Mouse (Mus musculus) liver, embryonic 13.5 days (tissue): ENCODE data around the gene Itga9. TPM values are rescaled to one million over a fixed set of nuclear protein-coding genes. Genes with fewer than 3 reads are reported as not detected.

Source experiments
- ATAC-seq: fragments of 200-750 bp; cut with Nextera tagmentation; 2 replicates; pipeline ENCODE4 v1.8.0; 2017; ENCODE audit warnings: low read depth, mild to moderate bottlenecking, moderate number of reproducible peaks, moderate library complexity
- DNase-seq: peaks from one replicate; pipeline ENCODE4 v3.0.0; 2022
- H3K27ac ChIP-seq: fragments of 300-500 bp; sonication (generic); 2 replicates; pipeline ENCODE4 v1.5.1; 2015; ENCODE audit warnings: moderate library complexity, mild to moderate bottlenecking, inconsistent platforms
- H3K27me3 ChIP-seq: fragments of 300-500 bp; sonication (generic); 2 replicates; pipeline ENCODE4 v1.6.1; 2015; ENCODE audit warnings: mild to moderate bottlenecking, inconsistent platforms
- H3K36me3 ChIP-seq: fragments of 300-500 bp; sonication (generic); 2 replicates; pipeline ENCODE4 v1.6.1; 2015; ENCODE audit warnings: mild to moderate bottlenecking, inconsistent platforms
- H3K4me1 ChIP-seq: fragments of 300-500 bp; sonication (generic); replicated peaks from 2 replicates; pipeline ENCODE4 v1.6.1; 2015; ENCODE audit warnings: inconsistent platforms
- H3K4me2 ChIP-seq: fragments of 300-500 bp; sonication (generic); 2 replicates; pipeline ENCODE4 v1.6.1; 2015; ENCODE audit warnings: inconsistent platforms, mild to moderate bottlenecking, moderate library complexity
- H3K4me3 ChIP-seq: fragments of 300-500 bp; sonication (generic); replicated peaks from 2 replicates; pipeline ENCODE4 v1.5.1; 2015; ENCODE audit warnings: mild to moderate bottlenecking, inconsistent platforms
- H3K9ac ChIP-seq: fragments of 300-500 bp; sonication (generic); 2 replicates; pipeline ENCODE4 v1.6.1; 2015; ENCODE audit warnings: mild to moderate bottlenecking, inconsistent platforms
- H3K9me3 ChIP-seq: fragments of 300-500 bp; sonication (generic); replicated peaks from 2 replicates; pipeline ENCODE4 v1.6.1; 2016; ENCODE audit warnings: inconsistent platforms
- WGBS: fragments of 180-500 bp; shearing (Covaris S2); methylation state at CpG from one replicate; pipeline ENCODE4 v1.1.7; 2015; ENCODE audit not compliant: insufficient replicate concordance; 5-methylcytosine and 5-hydroxymethylcytosine counted together
- polyA plus RNA-seq: library from polyadenylated mRNA; unstranded; fragments of >200 nt; fragmentation: Nextera tagmentation; extraction: Ambion mirVana; gene quantifications from 2 replicates; pipeline ENCODE4 v1.2.1, GENCODE M21; 2015

Itga9 gene
- polyA plus RNA-seq, 1 experiment from 2014 or later: 2.2 TPM

- Histone ChIP-seq H3K4me2 (no peak overlapping the region), H3K9me3 (no peaks in the 10 kb centered on the region), H3K4me1 (no peaks in the 10 kb centered on the region), H3K36me3 (no peaks in the 10 kb centered on the region), H3K9ac (no peak overlapping the region), H3K27me3 (no peaks in the 10 kb centered on the region), H3K27ac (no peak overlapping the region), H3K4me3 (no peak overlapping the region)
- WGBS: 47% methylated on average over 4 of the region's 4 CpGs
- ATAC-seq (no peak), DNase-seq (no peak)
Observed at GRCm38 (mm10) chr9:118784621-118785020, 178.1 kb downstream of the Itga9 start.

GRCm38 (mm10) chr9:118785816-118786215 lies 179.3 kb downstream of the Itga9 start:
- Histone ChIP-seq H3K4me1 (no peaks in the 10 kb centered on the region), H3K27me3 (no peaks in the 10 kb centered on the region), H3K4me2 (no peak overlapping the region), H3K9me3 (no peaks in the 10 kb centered on the region), H3K27ac (no peak overlapping the region), H3K4me3 (no peak overlapping the region), H3K36me3 (no peaks in the 10 kb centered on the region), H3K9ac (no peak overlapping the region)
- ATAC-seq: no peak
- 55% methylated on average over 6 of the region's 6 CpGs for WGBS
- DNase-seq: no peak

GRCm38 (mm10) chr9:118788869-118789281 lies 182.4 kb downstream of the Itga9 start:
- no peak for ATAC-seq
- H3K27ac ChIP-seq: no peak overlapping the region
- WGBS: 62% methylated on average over 10 of the region's 10 CpGs
- H3K9me3 ChIP-seq: no peaks in the 10 kb centered on the region
- no peak for DNase-seq
- H3K36me3 ChIP-seq: no peaks in the 10 kb centered on the region
- H3K9ac ChIP-seq: no peak overlapping the region
- no peak overlapping the region for H3K4me2 ChIP-seq
- no peak overlapping the region for H3K4me3 ChIP-seq
- 0 out of 2 replicates have a peak, but pooled peaks cover 3% of the 10 kb centered on the region for H3K4me1 ChIP-seq
- no peaks in the 10 kb centered on the region for H3K27me3 ChIP-seq

GRCm38 (mm10) chr9:118791231-118791630 lies 184.7 kb downstream of the Itga9 start:
- 0 out of 2 replicates have a peak, but pooled peaks cover 3% of the 10 kb centered on the region for H3K4me1 ChIP-seq
- ATAC-seq: no peak
- H3K9ac ChIP-seq: no peak overlapping the region
- 61% methylated on average over 3 of the region's 3 CpGs for WGBS
- DNase-seq: no peak
- H3K9me3 ChIP-seq: no peaks in the 10 kb centered on the region
- H3K27me3 ChIP-seq: no peaks in the 10 kb centered on the region
- H3K4me3 ChIP-seq: no peak overlapping the region
- no peaks in the 10 kb centered on the region for H3K36me3 ChIP-seq
- H3K27ac ChIP-seq: no peak overlapping the region
- no peak overlapping the region for H3K4me2 ChIP-seq

- DNase-seq (no peak), ATAC-seq (no peak)
- no peaks in the 10 kb centered on the region for H3K27me3 ChIP-seq
- H3K9ac ChIP-seq: no peak overlapping the region
- H3K4me1 ChIP-seq: 0 out of 2 replicates have a peak, but pooled peaks cover 3% of the 10 kb centered on the region
- H3K27ac ChIP-seq: no peak overlapping the region
- no peak overlapping the region for H3K4me3 ChIP-seq
- no peaks in the 10 kb centered on the region for H3K36me3 ChIP-seq
- no peaks in the 10 kb centered on the region for H3K9me3 ChIP-seq
- 77% methylated on average over 15 of the region's 21 CpGs for WGBS
- no peak overlapping the region for H3K4me2 ChIP-seq
Observed at GRCm38 (mm10) chr9:118793151-118793785, 186.8 kb downstream of the Itga9 start.

- Histone ChIP-seq H3K4me1 (0 out of 2 replicates have a peak, but pooled peaks cover 3% of the 10 kb centered on the region), H3K36me3 (no peaks in the 10 kb centered on the region), H3K27me3 (no peaks in the 10 kb centered on the region), H3K9ac (no peak overlapping the region), H3K4me2 (no peak overlapping the region), H3K9me3 (no peaks in the 10 kb centered on the region), H3K4me3 (no peak overlapping the region), H3K27ac (no peak overlapping the region)
- WGBS: 63% methylated on average over 2 of the region's 2 CpGs
- DNase-seq: no peak
- no peak for ATAC-seq
Observed at GRCm38 (mm10) chr9:118794668-118795067, 188.2 kb downstream of the Itga9 start.

GRCm38 (mm10) chr9:118795304-118795703 lies 188.8 kb downstream of the Itga9 start:
- Histone ChIP-seq H3K27me3 (no peaks in the 10 kb centered on the region), H3K9me3 (no peaks in the 10 kb centered on the region), H3K27ac (no peak overlapping the region), H3K4me1 (0 out of 2 replicates have a peak, but pooled peaks cover 3% of the 10 kb centered on the region), H3K4me2 (no peak overlapping the region), H3K4me3 (no peak overlapping the region), H3K36me3 (no peaks in the 10 kb centered on the region), H3K9ac (no peak overlapping the region)
- 54% methylated on average over 4 of the region's 4 CpGs for WGBS
- ATAC-seq (no peak), DNase-seq (no peak)

GRCm38 (mm10) chr9:118799105-118799504 lies 192.6 kb downstream of the Itga9 start:
- DNase-seq: no peak
- no peak for ATAC-seq
- Histone ChIP-seq H3K27me3 (no peaks in the 10 kb centered on the region), H3K9ac (no peak overlapping the region), H3K9me3 (no peaks in the 10 kb centered on the region), H3K4me1 (no peaks in the 10 kb centered on the region), H3K36me3 (no peaks in the 10 kb centered on the region), H3K4me2 (no peak overlapping the region), H3K4me3 (no peak overlapping the region), H3K27ac (no peak overlapping the region)
- WGBS: 76% methylated on average over 7 of the region's 7 CpGs

- Histone ChIP-seq H3K9me3 (no peaks in the 10 kb centered on the region), H3K36me3 (no peaks in the 10 kb centered on the region), H3K4me1 (no peaks in the 10 kb centered on the region), H3K27me3 (no peaks in the 10 kb centered on the region), H3K9ac (no peak overlapping the region), H3K4me2 (no peak overlapping the region), H3K27ac (no peak overlapping the region), H3K4me3 (no peak overlapping the region)
- WGBS: 74% methylated on average over 15 of the region's 15 CpGs
- ATAC-seq (no peak), DNase-seq (no peak)
Observed at GRCm38 (mm10) chr9:118801176-118801909, 194.9 kb downstream of the Itga9 start.

GRCm38 (mm10) chr9:118801910-118802287 lies 195.4 kb downstream of the Itga9 start:
- 64% methylated on average over 8 of the region's 8 CpGs for WGBS
- ATAC-seq: no peak

GRCm38 (mm10) chr9:118802380-118802779 lies 195.9 kb downstream of the Itga9 start:
- Histone ChIP-seq H3K36me3 (no peaks in the 10 kb centered on the region), H3K4me1 (no peaks in the 10 kb centered on the region), H3K4me2 (no peak overlapping the region), H3K4me3 (no peak overlapping the region), H3K27ac (no peak overlapping the region), H3K27me3 (no peaks in the 10 kb centered on the region), H3K9me3 (no peaks in the 10 kb centered on the region), H3K9ac (no peak overlapping the region)
- ATAC-seq: no peak
- 82% methylated on average over 11 of the region's 11 CpGs for WGBS
- no peak for DNase-seq

More at GRCm38 (mm10) chr9:118801910-118802287, 195.4 kb downstream of the Itga9 start:
- no peaks in the 10 kb centered on the region for H3K9me3 ChIP-seq
- no peak overlapping the region for H3K27ac ChIP-seq
- H3K9ac ChIP-seq: no peak overlapping the region
- no peak overlapping the region for H3K4me2 ChIP-seq
- no peak for DNase-seq
- no peak overlapping the region for H3K4me3 ChIP-seq
- H3K36me3 ChIP-seq: no peaks in the 10 kb centered on the region
- H3K4me1 ChIP-seq: no peaks in the 10 kb centered on the region
- no peaks in the 10 kb centered on the region for H3K27me3 ChIP-seq

- H3K27me3 ChIP-seq: no peaks in the 10 kb centered on the region
- WGBS: 64% methylated on average over 6 of the region's 6 CpGs
Observed at GRCm38 (mm10) chr9:118805740-118806139, 199.2 kb downstream of the Itga9 start.

More at GRCm38 (mm10) chr9:118805740-118806139, 199.2 kb downstream of the Itga9 start:
- H3K9me3 ChIP-seq: no peaks in the 10 kb centered on the region
- H3K4me2 ChIP-seq: no peak overlapping the region
- H3K36me3 ChIP-seq: no peaks in the 10 kb centered on the region
- no peak for ATAC-seq
- H3K4me3 ChIP-seq: no peak overlapping the region
- no peak overlapping the region for H3K27ac ChIP-seq
- H3K9ac ChIP-seq: no peak overlapping the region
- no peak for DNase-seq
- H3K4me1 ChIP-seq: no peaks in the 10 kb centered on the region
